Mouse (Mus musculus) v-Abl transformed pro-B cells (cell line): ENCODE results near the gene Atp2c2.

Experiments used
- in situ Hi-C, 2 experiments: fragments of 400-800 bp; cut with MboI; formaldehyde crosslinking; loops; one replicate each; pipeline ENCODE4 v1.15.1; 2025; ENCODE audit not compliant: unreplicated experiment in 2 of 2

Gene Atp2c2

GRCm38 (mm10) chr8:119780402-119781049 lies 80.7 kb downstream of the Atp2c2 start:
- in situ Hi-C loops: loop anchor here (5.0 to 10.0 kb wide), 3 partner anchors 62 to 147 kb away; partner anchors contain the start of genes Cotl1 (in 2 of the 2), Gm20388 (in 1 of the 2) and Usp10 (in 1 of the 2)

- in situ Hi-C loops: loop anchor here (5.0 to 10.0 kb wide), 3 partner anchors 61 to 146 kb away; partner anchors contain the start of genes Cotl1 (in 2 of the 2), Gm20388 (in 1 of the 2) and Usp10 (in 1 of the 2)
These were observed 81.5 kb downstream of the Atp2c2 start for GRCm38 (mm10) chr8:119781086-119781840.

- in situ Hi-C loops: loop anchor here (5.0 to 10.0 kb wide), 3 partner anchors 60 to 145 kb away; partner anchors contain the start of genes Cotl1 (in 2 of the 2), Gm20388 (in 1 of the 2) and Usp10 (in 1 of the 2)
These were observed 82.9 kb downstream of the Atp2c2 start for GRCm38 (mm10) chr8:119782715-119783114.

GRCm38 (mm10) chr8:119783579-119783978 lies 83.8 kb downstream of the Atp2c2 start:
- in situ Hi-C loops: loop anchor here (5.0 to 10.0 kb wide), 3 partner anchors 59 to 144 kb away; partner anchors contain the start of genes Cotl1 (in 2 of the 2), Gm20388 (in 1 of the 2) and Usp10 (in 1 of the 2)

- in situ Hi-C loops: loop anchor here (5.0 to 10.0 kb wide), 3 partner anchors 58 to 143 kb away; partner anchors contain the start of genes Cotl1 (in 2 of the 2), Gm20388 (in 1 of the 2) and Usp10 (in 1 of the 2)
These were observed 84.3 kb downstream of the Atp2c2 start for GRCm38 (mm10) chr8:119784141-119784574.

GRCm38 (mm10) chr8:119784676-119785075 lies 84.9 kb downstream of the Atp2c2 start:
- in situ Hi-C loops: loop anchor here (5.0 to 10.0 kb wide), 3 partner anchors 58 to 143 kb away; partner anchors contain the start of genes Cotl1 (in 2 of the 2), Gm20388 (in 1 of the 2) and Usp10 (in 1 of the 2)

- in situ Hi-C loops: loop anchor here in 1 of 2 experiments (10.0 kb wide), 1 partner anchor 129 kb away; the partner anchor contains the start of genes Gm20388 and Usp10
These were observed 86.1 kb downstream of the Atp2c2 start for GRCm38 (mm10) chr8:119785764-119786405.

- in situ Hi-C loops: loop anchor here in 1 of 2 experiments (10.0 kb wide), 1 partner anchor 128 kb away; the partner anchor contains the start of genes Gm20388 and Usp10
These were observed 87.1 kb downstream of the Atp2c2 start for GRCm38 (mm10) chr8:119786871-119787270.

- in situ Hi-C loops: loop anchor here in 1 of 2 experiments (10.0 kb wide), 1 partner anchor 127 kb away; the partner anchor contains the start of genes Gm20388 and Usp10
These were observed 87.5 kb downstream of the Atp2c2 start for GRCm38 (mm10) chr8:119787341-119787740.

- in situ Hi-C loops: loop anchor here in 1 of 2 experiments (10.0 kb wide), 1 partner anchor 126 kb away; the partner anchor contains the start of genes Gm20388 and Usp10
These were observed 89.0 kb downstream of the Atp2c2 start for GRCm38 (mm10) chr8:119788607-119789381.

GRCm38 (mm10) chr8:119789581-119789980 lies 89.8 kb downstream of the Atp2c2 start:
- in situ Hi-C loops: loop anchor here in 1 of 2 experiments (10.0 kb wide), 1 partner anchor 125 kb away; the partner anchor contains the start of genes Gm20388 and Usp10

- in situ Hi-C loops: loop anchor here in 1 of 2 experiments (10.0 kb wide), 1 partner anchor 263 kb away; no protein-coding TSS in a partner anchor
These were observed 92.2 kb downstream of the Atp2c2 start for GRCm38 (mm10) chr8:119791804-119792704.

- in situ Hi-C loops: loop anchor here in 1 of 2 experiments (10.0 kb wide), 1 partner anchor 260 kb away; no protein-coding TSS in a partner anchor
These were observed 94.9 kb downstream of the Atp2c2 start for GRCm38 (mm10) chr8:119794689-119795088.

- in situ Hi-C loops: loop anchor here in 1 of 2 experiments (10.0 kb wide), 1 partner anchor 259 kb away; no protein-coding TSS in a partner anchor
These were observed 95.8 kb downstream of the Atp2c2 start for GRCm38 (mm10) chr8:119795651-119796050.

- in situ Hi-C loops: loop anchor here in 1 of 2 experiments (10.0 kb wide), 1 partner anchor 256 kb away; no protein-coding TSS in a partner anchor
These were observed 98.6 kb downstream of the Atp2c2 start for GRCm38 (mm10) chr8:119798170-119798964.

GRCm38 (mm10) chr8:119798965-119799264 lies 99.1 kb downstream of the Atp2c2 start:
- in situ Hi-C loops: loop anchor here in 1 of 2 experiments (10.0 kb wide), 1 partner anchor 256 kb away; no protein-coding TSS in a partner anchor

- in situ Hi-C loops: no loop called here
These were observed 101.4 kb downstream of the Atp2c2 start for GRCm38 (mm10) chr8:119801168-119801567.
